Mouse (Mus musculus) liver, embryonic 13.5 days (tissue): ENCODE data around the gene Tnnt3. TPM values are rescaled to one million over a fixed set of nuclear protein-coding genes. Genes with fewer than 3 reads are reported as not detected.

Experiments used
- ATAC-seq: fragments of 200-750 bp; cut with Nextera tagmentation; 2 replicates; pipeline ENCODE4 v1.8.0; 2017; ENCODE audit warnings: low read depth, mild to moderate bottlenecking, moderate number of reproducible peaks, moderate library complexity
- DNase-seq: peaks from one replicate; pipeline ENCODE4 v3.0.0; 2022
- H3K27ac ChIP-seq: fragments of 300-500 bp; sonication (generic); 2 replicates; pipeline ENCODE4 v1.5.1; 2015; ENCODE audit warnings: moderate library complexity, mild to moderate bottlenecking, inconsistent platforms
- H3K27me3 ChIP-seq: fragments of 300-500 bp; sonication (generic); 2 replicates; pipeline ENCODE4 v1.6.1; 2015; ENCODE audit warnings: mild to moderate bottlenecking, inconsistent platforms
- H3K36me3 ChIP-seq: fragments of 300-500 bp; sonication (generic); 2 replicates; pipeline ENCODE4 v1.6.1; 2015; ENCODE audit warnings: mild to moderate bottlenecking, inconsistent platforms
- H3K4me1 ChIP-seq: fragments of 300-500 bp; sonication (generic); replicated peaks from 2 replicates; pipeline ENCODE4 v1.6.1; 2015; ENCODE audit warnings: inconsistent platforms
- H3K4me2 ChIP-seq: fragments of 300-500 bp; sonication (generic); 2 replicates; pipeline ENCODE4 v1.6.1; 2015; ENCODE audit warnings: inconsistent platforms, mild to moderate bottlenecking, moderate library complexity
- H3K4me3 ChIP-seq: fragments of 300-500 bp; sonication (generic); replicated peaks from 2 replicates; pipeline ENCODE4 v1.5.1; 2015; ENCODE audit warnings: mild to moderate bottlenecking, inconsistent platforms
- H3K9ac ChIP-seq: fragments of 300-500 bp; sonication (generic); 2 replicates; pipeline ENCODE4 v1.6.1; 2015; ENCODE audit warnings: mild to moderate bottlenecking, inconsistent platforms
- H3K9me3 ChIP-seq: fragments of 300-500 bp; sonication (generic); replicated peaks from 2 replicates; pipeline ENCODE4 v1.6.1; 2016; ENCODE audit warnings: inconsistent platforms
- WGBS: fragments of 180-500 bp; shearing (Covaris S2); methylation state at CpG from one replicate; pipeline ENCODE4 v1.1.7; 2015; ENCODE audit not compliant: insufficient replicate concordance; 5-methylcytosine and 5-hydroxymethylcytosine counted together
- polyA plus RNA-seq: library from polyadenylated mRNA; unstranded; fragments of >200 nt; fragmentation: Nextera tagmentation; extraction: Ambion mirVana; gene quantifications from 2 replicates; pipeline ENCODE4 v1.2.1, GENCODE M21; 2015

The Tnnt3 gene
- polyA plus RNA-seq, 1 experiment from 2014 or later, result 2.6 TPM

- WGBS, result 80% methylated on average over 6 of the region's 6 CpGs
- Histone ChIP-seq H3K9me3 (no peaks in the 10 kb centered on the region), H3K9ac (no peak overlapping the region), H3K27me3 (no peaks in the 10 kb centered on the region), H3K27ac (no peak overlapping the region), H3K4me3 (no peak overlapping the region), H3K36me3 (no peaks in the 10 kb centered on the region), H3K4me1 (no peaks in the 10 kb centered on the region; the same call in 1 of the 2 replicates), H3K4me2 (peak overlapping the region; percentile 8; the same call in 1 of the 2 replicates)
- DNase-seq (no peak), ATAC-seq (no peak; the same call in 1 of the 2 replicates)
These were observed 36.4 kb upstream of the Tnnt3 start for GRCm38 (mm10) chr7:142462190-142462589.

- no peak overlapping the region for H3K4me2 ChIP-seq
- H3K4me1 ChIP-seq, result no peaks in the 10 kb centered on the region; the same call in 1 of the 2 replicates
- H3K9me3 ChIP-seq, result no peaks in the 10 kb centered on the region
- WGBS, result 48% methylated on average over 4 of the region's 4 CpGs
- ATAC-seq (no peak), DNase-seq (no peak)
- H3K27me3 ChIP-seq, result no peaks in the 10 kb centered on the region
- no peaks in the 10 kb centered on the region for H3K36me3 ChIP-seq
- no peak overlapping the region for H3K4me3 ChIP-seq
- no peak overlapping the region for H3K9ac ChIP-seq
- no peak overlapping the region for H3K27ac ChIP-seq
These were observed 36.0 kb upstream of the Tnnt3 start for GRCm38 (mm10) chr7:142462594-142463078.

- no peak overlapping the region for H3K9ac ChIP-seq
- H3K4me1 ChIP-seq, result no peaks in the 10 kb centered on the region; the same call in 1 of the 2 replicates
These were observed 28.4 kb upstream of the Tnnt3 start for GRCm38 (mm10) chr7:142470171-142470691.

DNA sequence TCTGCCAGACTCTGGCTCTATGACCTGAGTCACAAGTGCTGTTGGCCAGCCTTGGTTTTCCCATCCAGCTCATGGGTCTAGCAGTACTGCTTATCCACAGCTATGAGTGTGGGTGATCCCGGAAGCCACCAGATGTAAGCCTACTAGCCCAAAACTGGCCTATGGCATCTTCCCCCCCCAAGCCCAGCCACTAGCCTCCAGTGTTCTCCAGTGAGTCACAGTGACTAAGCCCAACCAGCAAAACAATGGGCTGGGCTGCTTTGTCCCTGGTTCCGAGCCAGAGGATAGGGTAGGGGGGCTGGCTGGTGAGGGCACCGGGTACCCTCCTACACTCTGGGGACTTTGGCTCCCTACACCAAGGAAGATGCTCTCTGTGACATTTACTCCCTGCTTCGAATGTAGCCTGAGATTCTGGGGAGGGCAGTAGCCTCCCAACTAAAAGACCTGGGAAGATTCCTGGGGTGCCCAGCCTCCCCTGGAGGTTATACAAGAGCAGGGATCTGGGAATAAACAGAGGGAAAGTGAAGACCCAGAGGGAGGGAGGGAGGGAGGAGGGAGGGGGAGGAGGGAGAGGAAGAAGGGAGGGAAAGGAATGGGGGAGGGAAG lies 27.7 kb upstream of the Tnnt3 start:
- no peak; the same call in 1 of the 2 replicates for ATAC-seq

More at GRCm38 (mm10) chr7:142470171-142470691, 28.4 kb upstream of the Tnnt3 start:
- no peaks in the 10 kb centered on the region for H3K9me3 ChIP-seq
- no peaks in the 10 kb centered on the region for H3K36me3 ChIP-seq
- no peak for ATAC-seq
- no peaks in the 10 kb centered on the region for H3K27me3 ChIP-seq
- peak overlapping the region; percentile 39; the same call in 1 of the 2 replicates for H3K27ac ChIP-seq
- H3K4me2 ChIP-seq, result no peak overlapping the region
- WGBS, result 43% methylated on average over 7 of the region's 7 CpGs
- DNase-seq, result no peak
- H3K4me3 ChIP-seq, result no peak overlapping the region

GRCm38 (mm10) chr7:142471414-142471861 lies 27.2 kb upstream of the Tnnt3 start:
- H3K27me3 ChIP-seq, result no peaks in the 10 kb centered on the region
- no peak overlapping the region for H3K4me3 ChIP-seq
- H3K36me3 ChIP-seq, result no peaks in the 10 kb centered on the region
- DNase-seq (no peak), ATAC-seq (no peak)
- no peak overlapping the region for H3K9ac ChIP-seq
- H3K27ac ChIP-seq, result no peak overlapping the region
- H3K9me3 ChIP-seq, result no peaks in the 10 kb centered on the region
- WGBS, result 56% methylated on average over 6 of the region's 6 CpGs
- H3K4me1 ChIP-seq, result no peaks in the 10 kb centered on the region; the same call in 1 of the 2 replicates
- no peak overlapping the region for H3K4me2 ChIP-seq

More for the DNA sequence above, 27.7 kb upstream of the Tnnt3 start:
- no peak for DNase-seq
- Histone ChIP-seq H3K27ac (peak overlapping the region; percentile 39; the same call in 1 of the 2 replicates), H3K36me3 (no peaks in the 10 kb centered on the region), H3K9me3 (no peaks in the 10 kb centered on the region), H3K4me1 (no peaks in the 10 kb centered on the region; the same call in 1 of the 2 replicates), H3K9ac (no peak overlapping the region), H3K4me2 (no peak overlapping the region), H3K27me3 (no peaks in the 10 kb centered on the region), H3K4me3 (no peak overlapping the region)
- 19% methylated on average over 4 of the region's 4 CpGs for WGBS

- WGBS, result 54% methylated on average over 15 of the region's 15 CpGs
- no peak for ATAC-seq
- DNase-seq, result no peak
- Histone ChIP-seq H3K36me3 (no peaks in the 10 kb centered on the region), H3K27ac (no peak overlapping the region), H3K9ac (no peak overlapping the region), H3K4me2 (no peak overlapping the region), H3K4me3 (no peak overlapping the region), H3K9me3 (no peaks in the 10 kb centered on the region), H3K27me3 (no peaks in the 10 kb centered on the region), H3K4me1 (no peaks in the 10 kb centered on the region; the same call in 1 of the 2 replicates)
These were observed 26.6 kb upstream of the Tnnt3 start for GRCm38 (mm10) chr7:142471884-142472570.

- no peak for DNase-seq
- Histone ChIP-seq H3K4me2 (no peak overlapping the region), H3K9ac (no peak overlapping the region), H3K9me3 (no peaks in the 10 kb centered on the region), H3K27me3 (no peaks in the 10 kb centered on the region), H3K4me3 (no peak overlapping the region), H3K4me1 (no peaks in the 10 kb centered on the region; the same call in 1 of the 2 replicates), H3K36me3 (no peaks in the 10 kb centered on the region), H3K27ac (no peak overlapping the region)
- WGBS, result 63% methylated on average over 4 of the region's 4 CpGs
- no peak for ATAC-seq
These were observed 25.7 kb upstream of the Tnnt3 start for GRCm38 (mm10) chr7:142472936-142473335.

- H3K27ac ChIP-seq, result no peak overlapping the region
- H3K4me2 ChIP-seq, result no peak overlapping the region
- no peaks in the 10 kb centered on the region for H3K27me3 ChIP-seq
- DNase-seq (no peak), ATAC-seq (no peak)
- H3K4me1 ChIP-seq, result no peaks in the 10 kb centered on the region; the same call in 1 of the 2 replicates
- H3K36me3 ChIP-seq, result no peaks in the 10 kb centered on the region
- H3K9ac ChIP-seq, result no peak overlapping the region
- H3K4me3 ChIP-seq, result no peak overlapping the region
- no peaks in the 10 kb centered on the region for H3K9me3 ChIP-seq
- WGBS, result 61% methylated on average over 2 of the region's 2 CpGs
These were observed 25.2 kb upstream of the Tnnt3 start for GRCm38 (mm10) chr7:142473476-142473875.

GRCm38 (mm10) chr7:142474799-142475198 lies 23.8 kb upstream of the Tnnt3 start:
- DNase-seq, result no peak
- Histone ChIP-seq H3K27ac (no peak overlapping the region), H3K27me3 (no peaks in the 10 kb centered on the region), H3K9me3 (no peaks in the 10 kb centered on the region), H3K9ac (no peak overlapping the region), H3K4me1 (no peaks in the 10 kb centered on the region; the same call in 1 of the 2 replicates), H3K36me3 (no peaks in the 10 kb centered on the region), H3K4me2 (no peak overlapping the region), H3K4me3 (no peak overlapping the region)
- no peak for ATAC-seq
- WGBS, result 69% methylated on average over 14 of the region's 14 CpGs

DNA sequence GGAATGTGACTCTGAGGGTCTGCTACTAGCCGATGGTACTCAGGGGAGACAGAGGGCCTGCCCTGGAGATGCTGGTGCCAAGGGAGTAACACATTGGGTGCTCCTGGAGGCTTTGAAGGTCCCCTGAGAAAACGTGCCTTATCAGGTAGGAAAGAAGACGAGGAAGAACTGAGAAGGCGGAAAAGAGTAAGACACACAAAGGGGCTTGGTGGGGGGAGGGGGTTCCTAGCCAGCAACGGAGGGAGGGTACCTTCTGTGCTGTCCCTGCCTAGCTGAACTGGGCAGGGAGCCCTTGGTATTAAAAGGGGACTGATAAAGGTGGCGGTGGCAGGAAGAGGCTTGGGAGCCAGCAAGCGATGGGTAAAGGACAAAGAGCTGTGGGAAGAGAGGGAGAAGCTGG lies 23.0 kb upstream of the Tnnt3 start:
- H3K9ac ChIP-seq, result no peak overlapping the region
- H3K36me3 ChIP-seq, result no peaks in the 10 kb centered on the region
- H3K27me3 ChIP-seq, result no peaks in the 10 kb centered on the region; the same call in 1 of the 2 replicates
- peaks cover 2% of the 10 kb centered on the region; the same call in 1 of the 2 replicates for H3K4me1 ChIP-seq
- H3K27ac ChIP-seq, result no peak overlapping the region
- no peak overlapping the region for H3K4me3 ChIP-seq
- H3K9me3 ChIP-seq, result no peaks in the 10 kb centered on the region
- DNase-seq, result no peak
- 41% methylated on average over 7 of the region's 7 CpGs for WGBS
- H3K4me2 ChIP-seq, result no peak overlapping the region
- ATAC-seq, result no peak

- Histone ChIP-seq H3K4me2 (no peak overlapping the region), H3K27me3 (no peaks in the 10 kb centered on the region; the same call in 1 of the 2 replicates), H3K27ac (no peak overlapping the region), H3K9me3 (no peaks in the 10 kb centered on the region), H3K4me1 (peaks cover 7% of the 10 kb centered on the region), H3K4me3 (no peak overlapping the region), H3K36me3 (no peaks in the 10 kb centered on the region), H3K9ac (no peak overlapping the region)
- ATAC-seq, result no peak
- no peak for DNase-seq
- WGBS, result 71% methylated on average over 5 of the region's 5 CpGs
These were observed 22.4 kb upstream of the Tnnt3 start for GRCm38 (mm10) chr7:142476271-142476670.
